Mouse (Mus musculus): ENCODE data around the gene B4galnt4. TPM values are rescaled to one million over a fixed set of nuclear protein-coding genes. Genes with fewer than 3 reads are reported as not detected.

B4galnt4 gene
- polyA plus RNA-seq, 1 experiment from 2014 or later, result 20.0 TPM

- peak; percentile 59 for ATAC-seq (ENCODE audit: insufficient number of reproducible peaks, low FRiP score, low TSS enrichment, low read depth)
- WGBS, result under 1% methylated on average over 37 of the region's 37 CpGs
- Histone ChIP-seq H3K9ac (ENCODE audit: low read length) (peak overlapping the region; percentile 96), H3K27ac (replicated peaks; ENCODE audit: low read depth, low read length) (peak overlapping the region; percentile 52; the same call in 1 of the 2 replicates), H3K9me3 (ENCODE audit: control insufficient read depth, low read length) (no peaks in the 10 kb centered on the region), H3K4me1 (ENCODE audit: control insufficient read depth, insufficient read depth, low read length) (peaks cover 12% of the 10 kb centered on the region), H3K27me3 (ENCODE audit: control insufficient read depth, insufficient read depth, low read length) (no peaks in the 10 kb centered on the region), H3K4me3 (ENCODE audit: low read depth, low read length) (peak overlapping the region; percentile 88), H3K4me2 (ENCODE audit: low read depth, severe bottlenecking) (peak overlapping the region; percentile 90), H3K36me3 (ENCODE audit: control insufficient read depth, insufficient read depth, low read length) (peaks cover 12% of the 10 kb centered on the region)
- peak; percentile 65 for DNase-seq (ENCODE audit: low spot score)
Measured at GRCm38 (mm10) chr7:141061269-141061692, 377 bp downstream of the B4galnt4 start.

GRCm38 (mm10) chr7:141062525-141062924, 1.6 kb downstream of the B4galnt4 start:
- Histone ChIP-seq H3K27me3 (ENCODE audit: control insufficient read depth, insufficient read depth, low read length) (no peaks in the 10 kb centered on the region), H3K36me3 (ENCODE audit: control insufficient read depth, insufficient read depth, low read length) (peaks cover 12% of the 10 kb centered on the region), H3K4me2 (ENCODE audit: low read depth, severe bottlenecking) (0 out of 2 replicates have a peak overlapping the region, but pooled peaks have one; percentile 90), H3K4me1 (ENCODE audit: control insufficient read depth, insufficient read depth, low read length) (peaks cover 12% of the 10 kb centered on the region), H3K9me3 (ENCODE audit: control insufficient read depth, low read length) (no peaks in the 10 kb centered on the region), H3K9ac (ENCODE audit: low read length) (no peak overlapping the region), H3K4me3 (ENCODE audit: low read depth, low read length) (no peak overlapping the region), H3K27ac (replicated peaks; ENCODE audit: low read depth, low read length) (no peak overlapping the region)
- DNase-seq (ENCODE audit: low spot score) (no peak), ATAC-seq (ENCODE audit: insufficient number of reproducible peaks, low FRiP score, low TSS enrichment, low read depth) (no peak)
- 88% methylated on average over 7 of the region's 7 CpGs for WGBS

DNA sequence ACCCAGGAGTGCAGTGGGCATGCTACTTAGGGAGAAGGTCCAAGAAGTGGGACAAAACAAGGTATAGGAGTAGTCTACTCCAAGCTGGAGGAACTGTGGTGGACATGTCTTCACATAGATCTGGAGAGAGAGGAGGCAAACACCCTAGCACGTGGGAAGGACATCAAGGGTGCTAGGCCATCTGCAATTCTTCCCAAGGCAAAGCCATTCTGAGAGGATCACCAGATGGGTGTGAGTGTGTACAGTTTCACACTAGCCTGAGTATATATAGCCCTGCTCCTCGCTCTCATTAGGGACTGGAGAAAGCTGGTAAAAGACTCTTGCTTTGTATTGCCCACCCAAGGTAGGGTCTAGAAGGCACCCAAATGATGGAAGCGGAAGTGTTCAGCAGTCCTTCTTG, 2.4 kb downstream of the B4galnt4 start:
- H3K27me3 ChIP-seq (ENCODE audit: control insufficient read depth, insufficient read depth, low read length), result no peaks in the 10 kb centered on the region
- H3K27ac ChIP-seq (replicated peaks; ENCODE audit: low read depth, low read length), result no peak overlapping the region
- no peak for ATAC-seq (ENCODE audit: insufficient number of reproducible peaks, low FRiP score, low TSS enrichment, low read depth)
- no peak overlapping the region for H3K4me3 ChIP-seq (ENCODE audit: low read depth, low read length)
- H3K4me1 ChIP-seq (ENCODE audit: control insufficient read depth, insufficient read depth, low read length), result peaks cover 12% of the 10 kb centered on the region
- peaks cover 12% of the 10 kb centered on the region for H3K36me3 ChIP-seq (ENCODE audit: control insufficient read depth, insufficient read depth, low read length)
- WGBS, result 93% methylated on average over 3 of the region's 3 CpGs
- no peaks in the 10 kb centered on the region for H3K9me3 ChIP-seq (ENCODE audit: control insufficient read depth, low read length)
- no peak overlapping the region for H3K9ac ChIP-seq (ENCODE audit: low read length)
- no peak for DNase-seq (ENCODE audit: low spot score)
- H3K4me2 ChIP-seq (ENCODE audit: low read depth, severe bottlenecking), result no peak overlapping the region

- no peaks in the 10 kb centered on the region for H3K27me3 ChIP-seq (ENCODE audit: control insufficient read depth, insufficient read depth, low read length)
- H3K4me1 ChIP-seq (ENCODE audit: control insufficient read depth, insufficient read depth, low read length), result peaks cover 12% of the 10 kb centered on the region
- H3K27ac ChIP-seq (replicated peaks; ENCODE audit: low read depth, low read length), result no peak overlapping the region
- H3K9me3 ChIP-seq (ENCODE audit: control insufficient read depth, low read length), result no peaks in the 10 kb centered on the region
- no peak overlapping the region for H3K4me2 ChIP-seq (ENCODE audit: low read depth, severe bottlenecking)
- H3K36me3 ChIP-seq (ENCODE audit: control insufficient read depth, insufficient read depth, low read length), result peaks cover 12% of the 10 kb centered on the region
- DNase-seq (ENCODE audit: low spot score) (no peak), ATAC-seq (ENCODE audit: insufficient number of reproducible peaks, low FRiP score, low TSS enrichment, low read depth) (no peak)
- no peak overlapping the region for H3K9ac ChIP-seq (ENCODE audit: low read length)
- no peak overlapping the region for H3K4me3 ChIP-seq (ENCODE audit: low read depth, low read length)
- WGBS, result 81% methylated on average over 7 of the region's 7 CpGs
Measured at GRCm38 (mm10) chr7:141064175-141064574, 3.3 kb downstream of the B4galnt4 start.

DNA sequence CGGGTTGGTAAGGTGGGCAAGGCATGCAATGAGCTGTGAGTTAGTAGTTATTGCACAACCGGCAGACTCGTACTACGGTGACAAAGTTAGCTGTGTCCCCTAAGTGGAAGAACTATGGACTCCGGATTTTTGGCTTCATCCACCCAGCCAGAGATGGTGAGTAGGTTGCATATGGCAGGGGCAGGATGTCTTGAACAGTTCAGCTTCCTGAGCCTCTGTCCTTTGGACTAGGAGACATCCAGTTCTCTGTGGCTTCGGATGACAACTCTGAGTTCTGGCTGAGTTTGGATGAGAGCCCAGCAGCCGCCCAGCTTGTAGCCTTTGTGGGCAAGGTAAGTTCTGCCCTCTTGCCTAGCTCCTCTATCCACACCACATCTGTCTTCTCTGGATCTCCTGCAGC, 3.7 kb downstream of the B4galnt4 start:
- Histone ChIP-seq H3K4me3 (ENCODE audit: low read depth, low read length) (no peak overlapping the region), H3K9ac (ENCODE audit: low read length) (no peak overlapping the region), H3K4me1 (ENCODE audit: control insufficient read depth, insufficient read depth, low read length) (peaks cover 12% of the 10 kb centered on the region), H3K27ac (replicated peaks; ENCODE audit: low read depth, low read length) (no peak overlapping the region), H3K27me3 (ENCODE audit: control insufficient read depth, insufficient read depth, low read length) (no peaks in the 10 kb centered on the region), H3K36me3 (ENCODE audit: control insufficient read depth, insufficient read depth, low read length) (peaks cover 12% of the 10 kb centered on the region), H3K4me2 (ENCODE audit: low read depth, severe bottlenecking) (no peak overlapping the region), H3K9me3 (ENCODE audit: control insufficient read depth, low read length) (no peaks in the 10 kb centered on the region)
- DNase-seq (ENCODE audit: low spot score) (no peak), ATAC-seq (ENCODE audit: insufficient number of reproducible peaks, low FRiP score, low TSS enrichment, low read depth) (no peak)
- 91% methylated on average over 7 of the region's 7 CpGs for WGBS

DNA sequence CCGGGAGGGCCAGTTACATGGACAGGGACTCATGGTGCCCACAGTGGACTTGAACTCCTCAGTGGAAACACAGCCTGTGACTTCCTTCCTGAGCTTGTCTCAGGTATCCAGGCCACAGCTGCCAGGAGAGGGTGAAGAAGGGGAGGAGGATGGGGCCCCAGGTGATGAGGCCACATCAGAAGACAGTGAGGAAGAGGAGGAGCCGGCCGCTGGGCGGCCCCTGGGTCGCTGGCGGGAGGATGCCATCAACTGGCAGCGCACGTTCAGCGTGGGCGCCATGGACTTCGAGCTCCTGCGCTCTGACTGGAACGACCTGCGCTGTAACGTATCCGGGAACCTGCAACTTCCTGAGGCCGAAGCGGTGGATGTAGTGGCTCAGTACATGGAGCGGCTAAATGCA, 7.4 kb downstream of the B4galnt4 start:
- Histone ChIP-seq H3K36me3 (ENCODE audit: control insufficient read depth, insufficient read depth, low read length) (peaks cover 12% of the 10 kb centered on the region), H3K4me1 (ENCODE audit: control insufficient read depth, insufficient read depth, low read length) (0 out of 2 replicates have a peak, but pooled peaks cover 6% of the 10 kb centered on the region), H3K4me3 (ENCODE audit: low read depth, low read length) (no peak overlapping the region), H3K9me3 (ENCODE audit: control insufficient read depth, low read length) (no peaks in the 10 kb centered on the region), H3K27ac (replicated peaks; ENCODE audit: low read depth, low read length) (no peak overlapping the region), H3K27me3 (ENCODE audit: control insufficient read depth, insufficient read depth, low read length) (peaks cover 18% of the 10 kb centered on the region), H3K9ac (ENCODE audit: low read length) (no peak overlapping the region), H3K4me2 (ENCODE audit: low read depth, severe bottlenecking) (no peak overlapping the region)
- WGBS, result 79% methylated on average over 19 of the region's 19 CpGs
- ATAC-seq (ENCODE audit: insufficient number of reproducible peaks, low FRiP score, low TSS enrichment, low read depth) (no peak), DNase-seq (ENCODE audit: low spot score) (no peak)

- Histone ChIP-seq H3K36me3 (ENCODE audit: control insufficient read depth, insufficient read depth, low read length) (peaks cover 7% of the 10 kb centered on the region), H3K9me3 (ENCODE audit: control insufficient read depth, low read length) (no peaks in the 10 kb centered on the region), H3K4me3 (ENCODE audit: low read depth, low read length) (peak overlapping the region; percentile 27), H3K4me1 (ENCODE audit: control insufficient read depth, insufficient read depth, low read length) (0 out of 2 replicates have a peak, but pooled peaks cover 6% of the 10 kb centered on the region), H3K9ac (ENCODE audit: low read length) (peak overlapping the region; percentile 63), H3K4me2 (ENCODE audit: low read depth, severe bottlenecking) (peak overlapping the region; percentile 74), H3K27me3 (ENCODE audit: control insufficient read depth, insufficient read depth, low read length) (peaks cover 18% of the 10 kb centered on the region), H3K27ac (replicated peaks; ENCODE audit: low read depth, low read length) (no peak overlapping the region)
- DNase-seq (ENCODE audit: low spot score), result peak; percentile 93
- 1% methylated on average over 51 of the region's 51 CpGs for WGBS
- peak; percentile 31; the same call in 1 of the 2 replicates for ATAC-seq (ENCODE audit: insufficient number of reproducible peaks, low FRiP score, low TSS enrichment, low read depth)
Measured at GRCm38 (mm10) chr7:141070058-141070862, 9.4 kb downstream of the B4galnt4 start.

DNA sequence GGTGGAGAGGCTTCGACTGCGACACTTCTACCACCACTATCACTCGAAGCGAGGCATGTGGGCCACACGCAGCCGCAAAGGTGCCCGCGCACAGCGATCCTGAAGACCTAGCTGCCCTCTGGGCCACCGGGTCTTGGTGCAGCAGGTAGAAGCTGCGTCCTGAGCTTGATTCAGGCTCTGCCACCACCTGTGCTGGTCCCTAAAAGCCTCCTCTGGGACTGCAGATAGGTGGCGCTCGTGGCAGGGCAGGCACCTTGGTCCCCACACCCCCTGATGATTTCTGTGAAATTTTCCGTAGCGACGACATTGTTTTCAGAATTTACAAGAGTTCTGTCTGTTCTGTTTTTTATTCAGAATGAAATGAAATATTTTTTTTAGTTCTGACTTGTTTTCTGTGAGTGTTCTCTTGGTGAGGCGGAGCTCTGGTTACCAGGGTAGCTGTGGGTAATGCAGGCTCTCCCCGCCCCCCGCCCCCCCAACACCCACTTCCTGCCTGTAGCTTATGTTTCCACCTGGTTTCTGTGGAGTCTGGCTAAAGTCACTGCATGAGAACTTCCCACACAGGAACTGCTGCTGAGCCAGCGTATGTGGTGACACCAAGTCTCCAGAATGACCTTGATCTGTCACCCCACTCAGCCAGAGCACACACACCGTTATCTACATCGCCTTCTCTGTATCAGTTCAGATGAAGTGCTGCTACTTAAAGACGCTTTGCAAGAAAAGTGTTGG, 11.3 kb downstream of the B4galnt4 start:
- Histone ChIP-seq H3K27ac (replicated peaks; ENCODE audit: low read depth, low read length) (no peak overlapping the region), H3K9ac (ENCODE audit: low read length) (no peak overlapping the region), H3K4me3 (ENCODE audit: low read depth, low read length) (no peak overlapping the region), H3K4me2 (ENCODE audit: low read depth, severe bottlenecking) (no peak overlapping the region), H3K36me3 (ENCODE audit: control insufficient read depth, insufficient read depth, low read length) (no peaks in the 10 kb centered on the region; the same call in 1 of the 2 replicates), H3K4me1 (ENCODE audit: control insufficient read depth, insufficient read depth, low read length) (0 out of 2 replicates have a peak, but pooled peaks cover 6% of the 10 kb centered on the region), H3K9me3 (ENCODE audit: control insufficient read depth, low read length) (no peaks in the 10 kb centered on the region), H3K27me3 (ENCODE audit: control insufficient read depth, insufficient read depth, low read length) (peaks cover 18% of the 10 kb centered on the region)
- DNase-seq (ENCODE audit: low spot score) (peak; percentile 56), ATAC-seq (ENCODE audit: insufficient number of reproducible peaks, low FRiP score, low TSS enrichment, low read depth) (no peak)
- WGBS, result 31% methylated on average over 23 of the region's 23 CpGs

Data from limb, embryonic 11.5 days (tissue).